Mouse (Mus musculus) hindbrain, embryonic 10.5 days (tissue): ENCODE measurements around the gene Pigt. TPM values are rescaled to one million over a fixed set of nuclear protein-coding genes. Genes with fewer than 3 reads are reported as not detected.
A peak's percentile ranks its signal among the peaks of the same experiment; 100 is the strongest.

Source experiments
- DNase-seq: peaks from one replicate; pipeline ENCODE4 v3.0.0-alpha.2; 2017; ENCODE audit warnings: low spot score
- H3K27ac ChIP-seq: fragments of 300-500 bp; sonication (generic); 2 replicates; pipeline ENCODE4 v1.5.1; 2016; ENCODE audit warnings: mild to moderate bottlenecking, moderate library complexity
- H3K27me3 ChIP-seq: fragments of 300-500 bp; sonication (generic); 2 replicates; pipeline ENCODE4 v1.6.1; 2016; ENCODE audit warnings: mild to moderate bottlenecking; ENCODE audit not compliant: poor library complexity, insufficient read depth, severe bottlenecking
- H3K36me3 ChIP-seq: fragments of 300-500 bp; sonication (generic); 2 replicates; pipeline ENCODE4 v1.6.1; 2016; ENCODE audit warnings: mild to moderate bottlenecking, moderate library complexity
- H3K4me1 ChIP-seq: fragments of 300-500 bp; sonication (generic); replicated peaks from 2 replicates; pipeline ENCODE4 v1.6.1; 2016; ENCODE audit warnings: mild to moderate bottlenecking
- H3K4me3 ChIP-seq: fragments of 300-500 bp; sonication (generic); 2 replicates; pipeline ENCODE4 v1.5.1; 2016; ENCODE audit warnings: mild to moderate bottlenecking, moderate library complexity
- H3K9me3 ChIP-seq: fragments of 300-500 bp; sonication (generic); 2 replicates; pipeline ENCODE4 v1.6.1; 2016; ENCODE audit warnings: mild to moderate bottlenecking, moderate library complexity
- WGBS: fragments of 180-500 bp; shearing (Covaris S2); methylation state at CpG from one replicate; pipeline ENCODE4 v1.1.7; 2016; 5-methylcytosine and 5-hydroxymethylcytosine counted together
- polyA plus RNA-seq: library from polyadenylated mRNA; unstranded; fragments of >200 nt; fragmentation: Nextera tagmentation; extraction: Ambion mirVana; gene quantifications from 2 replicates; pipeline ENCODE4 v1.2.1, GENCODE M21; 2016

Pigt gene
- polyA plus RNA-seq: 39.7 and 48.8 TPM in 2 replicates

DNA sequence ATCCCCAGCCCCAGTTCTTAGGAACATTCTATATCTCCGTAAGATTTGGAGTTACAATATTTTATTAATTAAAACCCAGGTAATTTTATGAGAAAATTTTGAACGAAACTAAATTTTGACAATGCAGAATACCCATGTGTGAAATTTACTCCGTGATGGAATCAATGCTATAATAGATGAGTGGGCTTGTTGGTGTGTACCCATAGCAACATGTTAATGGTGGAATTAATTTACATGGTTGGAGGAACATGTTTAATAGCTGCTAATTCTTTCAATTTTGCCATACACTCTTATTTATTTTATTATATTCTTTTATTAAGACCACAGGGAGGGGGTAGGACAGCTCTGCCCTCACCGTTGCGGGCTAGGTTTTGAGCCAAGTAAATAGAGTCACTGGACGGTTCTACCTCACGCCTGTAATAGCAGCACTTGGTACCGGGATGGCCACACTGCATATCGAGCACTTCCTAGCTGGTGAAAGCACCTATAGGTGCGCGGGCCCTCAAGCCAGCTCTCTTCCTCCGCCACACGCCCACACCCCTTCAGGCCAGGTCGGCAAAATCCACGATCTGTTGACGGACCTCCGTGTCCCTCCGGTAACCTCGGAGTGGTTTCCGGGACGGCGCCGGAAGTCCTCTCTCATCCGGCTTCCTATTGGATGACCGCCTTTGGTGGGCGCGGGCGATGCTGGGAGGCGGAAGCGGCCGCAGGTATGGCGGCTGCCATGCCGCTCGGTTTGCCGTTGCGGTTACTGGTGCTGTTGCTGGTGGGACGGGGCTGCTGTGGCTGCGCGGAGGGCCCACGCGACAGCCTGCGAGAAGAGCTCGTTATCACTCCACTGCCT is at the start of gene Pigt:
TSS of gene Pigt (plus strand) at position 674 of the 844 bp plus-strand sequence.
- peaks cover 30% of the 10 kb centered on the region for H3K36me3 ChIP-seq
- peak; percentile 90 for DNase-seq
- peak within 1 kb of the TSS; percentile 90 for H3K4me3 ChIP-seq
- WGBS: 4% methylated on average over 43 of the region's 43 CpGs
- H3K27ac ChIP-seq: peak within 1 kb of the TSS; percentile 88
- peaks cover 21% of the 10 kb centered on the region for H3K4me1 ChIP-seq
- H3K9me3 ChIP-seq: no peaks in the 10 kb centered on the region
- no peaks in the 10 kb centered on the region for H3K27me3 ChIP-seq

DNA sequence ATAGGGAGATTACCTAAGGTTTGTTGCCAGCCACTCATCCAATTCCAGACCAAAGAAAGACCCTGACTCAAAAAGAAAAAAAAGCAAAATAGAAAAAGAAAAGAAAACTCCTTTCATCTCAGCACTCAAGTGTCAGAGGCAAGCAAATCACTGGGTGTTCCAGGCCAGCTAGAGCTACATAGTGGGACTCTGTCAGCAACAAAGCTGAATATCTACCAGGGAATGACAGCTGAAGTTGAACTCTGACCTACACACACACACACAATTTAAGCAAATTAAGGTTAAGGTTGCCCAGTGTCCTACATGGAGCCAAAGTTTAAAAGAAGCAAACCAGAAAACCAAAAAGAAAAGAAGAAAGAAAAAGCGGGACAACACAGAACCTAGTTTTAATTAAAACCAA is 49.2 kb upstream of the Pigt start:
- no peak overlapping the region for H3K27ac ChIP-seq
- DNase-seq: no peak
- no peak overlapping the region for H3K4me3 ChIP-seq
- H3K9me3 ChIP-seq: no peaks in the 10 kb centered on the region
- WGBS: 79% methylated on average over 1 of the region's 1 CpGs
- H3K36me3 ChIP-seq: no peaks in the 10 kb centered on the region
- H3K27me3 ChIP-seq: peaks cover 4% of the 10 kb centered on the region; the same call in 1 of the 2 replicates
- H3K4me1 ChIP-seq: peaks cover 17% of the 10 kb centered on the region

GRCm38 (mm10) chr2:164448921-164449320 is 48.4 kb upstream of the Pigt start:
- H3K4me3 ChIP-seq: no peak overlapping the region
- no peaks in the 10 kb centered on the region for H3K9me3 ChIP-seq
- 86% methylated on average over 5 of the region's 5 CpGs for WGBS
- no peaks in the 10 kb centered on the region for H3K36me3 ChIP-seq
- peaks cover 9% of the 10 kb centered on the region; the same call in 1 of the 2 replicates for H3K4me1 ChIP-seq
- H3K27me3 ChIP-seq: peaks cover 6% of the 10 kb centered on the region; the same call in 1 of the 2 replicates
- DNase-seq: no peak
- H3K27ac ChIP-seq: no peak overlapping the region

DNA sequence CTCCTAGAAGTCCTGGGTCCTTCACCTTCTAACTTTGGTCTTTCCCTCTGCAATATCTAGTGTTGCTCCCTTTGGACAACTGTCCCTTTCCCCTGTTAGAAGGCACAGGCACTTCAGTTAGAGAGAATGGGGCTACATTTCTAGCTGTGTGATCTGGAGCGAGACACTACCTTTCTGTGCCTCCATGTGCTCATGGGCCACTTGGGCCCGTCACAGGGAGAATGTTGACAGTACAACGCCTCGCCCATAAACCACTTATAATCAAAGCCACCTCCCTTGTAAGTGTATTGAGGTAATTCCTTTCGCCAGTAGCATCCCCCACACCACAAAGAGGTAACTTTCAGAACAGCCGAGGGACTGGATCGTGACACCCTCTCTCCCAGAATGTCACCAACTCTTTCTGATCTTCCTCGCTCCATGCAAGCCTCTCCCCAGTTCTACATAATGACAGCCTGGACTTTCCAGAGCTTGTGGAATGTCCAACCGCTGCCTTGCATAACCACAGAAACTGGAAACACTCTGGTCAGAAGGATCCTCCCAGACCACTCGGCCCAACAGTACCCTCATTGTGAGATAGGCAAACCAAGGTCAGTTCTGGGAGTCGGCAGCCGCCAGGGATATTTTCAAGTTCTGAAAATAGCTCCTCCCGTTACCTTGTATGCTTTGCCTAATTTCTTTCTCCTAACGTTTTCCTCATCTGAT is 47.8 kb upstream of the Pigt start:
- WGBS: 88% methylated on average over 14 of the region's 14 CpGs
- H3K27ac ChIP-seq: no peak overlapping the region
- H3K36me3 ChIP-seq: no peaks in the 10 kb centered on the region
- no peaks in the 10 kb centered on the region for H3K9me3 ChIP-seq
- peaks cover 9% of the 10 kb centered on the region; the same call in 1 of the 2 replicates for H3K4me1 ChIP-seq
- H3K4me3 ChIP-seq: no peak overlapping the region
- H3K27me3 ChIP-seq: peaks cover 6% of the 10 kb centered on the region; the same call in 1 of the 2 replicates
- DNase-seq: no peak

DNA sequence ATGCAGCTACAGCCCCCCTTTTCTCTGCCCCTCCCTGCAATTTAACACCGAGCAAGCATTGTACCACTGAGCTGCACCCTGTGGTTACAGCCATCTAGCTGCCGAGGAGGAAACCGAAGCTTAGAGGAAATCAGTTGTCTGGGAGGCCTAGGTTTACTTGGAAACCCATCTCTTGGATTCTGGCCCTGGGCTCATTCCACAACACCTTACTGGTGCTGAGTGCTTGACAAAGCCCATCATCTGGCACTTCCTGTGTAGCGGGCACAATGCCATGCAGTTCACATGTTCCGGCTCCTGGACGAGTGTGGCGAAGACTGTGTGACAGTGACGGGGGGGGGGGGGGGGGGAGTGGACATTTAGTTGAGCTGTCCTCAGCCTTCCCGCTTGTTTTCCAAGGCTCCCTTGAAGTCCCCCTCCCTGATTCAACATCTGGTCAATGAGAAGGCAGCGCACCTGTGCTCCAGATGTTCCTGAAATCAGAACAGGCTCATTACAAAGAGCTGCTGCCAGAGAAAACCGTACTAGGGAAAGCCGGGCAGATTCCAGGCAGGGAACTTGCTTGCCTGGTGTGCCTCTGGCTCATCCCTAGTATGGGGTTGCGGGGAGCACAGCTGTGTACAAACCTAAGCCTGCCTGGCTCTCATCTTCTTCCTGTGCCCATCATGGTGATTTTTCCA is 45.2 kb upstream of the Pigt start:
- Histone ChIP-seq H3K27ac (no peak overlapping the region), H3K27me3 (0 out of 2 replicates have a peak, but pooled peaks cover 6% of the 10 kb centered on the region), H3K9me3 (no peaks in the 10 kb centered on the region), H3K36me3 (no peaks in the 10 kb centered on the region), H3K4me3 (no peak overlapping the region), H3K4me1 (peaks cover 27% of the 10 kb centered on the region)
- 56% methylated on average over 12 of the region's 13 CpGs for WGBS
- no peak for DNase-seq

- peaks cover 31% of the 10 kb centered on the region for H3K4me1 ChIP-seq
- WGBS: 82% methylated on average over 14 of the region's 14 CpGs
- H3K9me3 ChIP-seq: no peaks in the 10 kb centered on the region
- DNase-seq: no peak
- H3K4me3 ChIP-seq: no peak overlapping the region
- H3K27ac ChIP-seq: no peak overlapping the region
- H3K27me3 ChIP-seq: 0 out of 2 replicates have a peak, but pooled peaks cover 6% of the 10 kb centered on the region
- H3K36me3 ChIP-seq: no peaks in the 10 kb centered on the region
Observed at GRCm38 (mm10) chr2:164453047-164453757, 44.1 kb upstream of the Pigt start.

DNA sequence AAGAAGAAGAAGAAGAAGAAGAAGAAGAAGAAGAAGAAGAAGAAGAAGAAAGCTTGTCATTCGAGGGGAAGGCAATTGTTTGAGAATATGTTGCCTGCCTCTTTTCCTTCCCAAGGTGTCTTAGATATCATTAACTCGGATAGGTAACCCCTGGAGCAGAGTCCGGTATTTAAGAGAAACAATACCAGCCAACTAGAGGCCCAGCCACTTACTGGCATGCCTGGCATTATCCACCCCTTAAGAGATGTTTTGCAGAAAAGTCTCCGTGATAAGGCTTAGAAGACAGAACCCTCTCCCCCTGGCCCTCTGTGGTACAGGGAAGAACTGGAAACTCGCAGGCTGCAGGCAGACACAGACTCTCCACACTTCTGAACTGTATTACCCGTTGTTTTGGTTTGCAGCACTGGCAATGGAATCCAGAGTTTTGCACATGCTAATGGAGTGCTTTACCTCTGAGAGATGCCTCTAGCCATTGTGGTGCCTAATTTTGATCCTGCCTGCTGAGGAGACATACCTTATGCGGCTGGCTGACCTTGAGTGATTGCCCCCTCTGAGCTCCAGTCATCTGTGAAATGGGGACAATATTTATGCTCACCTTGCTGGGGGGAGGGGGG is 43.3 kb upstream of the Pigt start:
- no peaks in the 10 kb centered on the region for H3K9me3 ChIP-seq
- no peak overlapping the region for H3K4me3 ChIP-seq
- WGBS: 76% methylated on average over 7 of the region's 7 CpGs
- no peak overlapping the region for H3K27ac ChIP-seq
- DNase-seq: no peak
- H3K36me3 ChIP-seq: no peaks in the 10 kb centered on the region
- H3K4me1 ChIP-seq: peaks cover 31% of the 10 kb centered on the region
- 0 out of 2 replicates have a peak, but pooled peaks cover 6% of the 10 kb centered on the region for H3K27me3 ChIP-seq

DNA sequence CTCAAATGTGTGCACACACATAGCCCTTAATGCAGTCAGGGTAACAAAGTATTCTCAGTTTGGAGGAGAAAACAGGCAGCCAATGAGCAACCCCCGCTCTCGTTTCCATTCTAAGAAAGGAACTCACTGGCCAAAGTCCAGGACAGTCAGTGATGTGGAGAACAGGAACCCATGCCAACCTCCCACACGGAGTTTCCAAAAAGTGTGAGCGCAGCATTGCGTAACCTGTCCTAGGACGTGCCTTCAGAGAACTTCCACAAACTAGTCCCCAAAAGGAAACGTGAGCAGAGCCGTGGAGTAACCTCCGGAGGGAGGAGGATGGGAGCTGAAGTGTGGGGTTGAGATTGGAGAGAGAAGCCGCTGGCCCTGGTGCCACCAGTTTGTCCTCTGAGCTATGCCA is 42.5 kb upstream of the Pigt start:
- no peak for DNase-seq
- H3K27ac ChIP-seq: no peak overlapping the region
- H3K36me3 ChIP-seq: no peaks in the 10 kb centered on the region
- 83% methylated on average over 10 of the region's 10 CpGs for WGBS
- H3K9me3 ChIP-seq: no peaks in the 10 kb centered on the region
- no peak overlapping the region for H3K4me3 ChIP-seq
- H3K4me1 ChIP-seq: peaks cover 31% of the 10 kb centered on the region
- 0 out of 2 replicates have a peak, but pooled peaks cover 6% of the 10 kb centered on the region for H3K27me3 ChIP-seq

DNA sequence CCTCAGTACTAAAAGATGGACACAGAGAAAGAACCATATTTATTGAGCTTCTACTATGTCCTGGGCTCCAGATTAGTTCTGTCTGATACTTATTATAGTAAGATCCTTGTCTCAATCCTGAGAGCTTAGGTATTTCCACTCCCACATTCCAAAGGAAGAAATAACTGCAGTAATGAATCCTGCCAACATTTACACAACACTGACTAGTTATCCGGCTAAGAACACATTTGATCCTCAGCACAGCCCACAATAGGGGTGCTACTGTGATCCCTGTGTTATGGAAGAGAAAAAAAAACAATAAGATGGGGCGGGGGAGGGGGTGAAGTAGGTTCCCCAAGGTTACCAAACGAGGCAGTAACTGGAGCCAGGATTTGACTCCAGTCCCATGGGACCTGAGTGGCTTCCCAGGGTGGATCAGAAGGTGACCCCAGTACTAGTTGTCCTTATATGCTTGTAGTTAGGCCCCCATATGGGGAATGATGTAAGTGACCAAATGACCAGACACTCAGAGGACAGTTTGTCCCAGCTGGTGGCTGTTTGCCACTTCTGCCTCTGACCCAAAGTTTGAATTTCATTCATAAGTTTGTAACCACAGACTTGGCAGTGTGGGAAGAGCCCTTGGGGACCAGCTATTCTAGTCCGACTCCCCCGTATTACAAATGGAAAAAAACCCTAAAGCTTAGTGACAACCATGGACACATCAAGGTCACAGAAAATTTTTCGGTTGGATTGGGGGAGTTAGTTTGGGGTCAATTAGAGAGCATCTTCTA is 41.7 kb upstream of the Pigt start:
- no peak overlapping the region for H3K4me3 ChIP-seq
- no peak overlapping the region for H3K27ac ChIP-seq
- DNase-seq: no peak
- H3K36me3 ChIP-seq: no peaks in the 10 kb centered on the region
- H3K27me3 ChIP-seq: 0 out of 2 replicates have a peak, but pooled peaks cover 6% of the 10 kb centered on the region
- H3K4me1 ChIP-seq: peaks cover 31% of the 10 kb centered on the region
- H3K9me3 ChIP-seq: no peaks in the 10 kb centered on the region
- WGBS: 77% methylated on average over 6 of the region's 6 CpGs

DNA sequence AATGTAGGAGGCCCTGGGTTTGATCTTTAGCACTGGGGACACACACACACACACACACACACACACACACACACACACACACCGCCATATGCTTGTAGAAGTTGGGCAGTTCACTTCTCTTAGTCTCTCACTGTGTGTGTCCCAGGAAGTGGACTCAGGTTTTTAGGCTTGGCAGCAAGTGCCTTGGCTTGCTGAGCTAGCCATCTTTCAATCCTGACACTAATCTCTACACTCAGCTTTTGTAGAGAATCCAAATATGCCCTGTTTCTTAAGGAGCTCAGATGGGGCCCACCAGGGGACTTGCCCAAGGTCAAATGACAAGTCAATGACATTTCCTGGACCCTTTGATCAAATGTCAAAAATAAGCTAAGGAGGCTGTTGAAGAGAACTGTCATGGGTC is 40.9 kb upstream of the Pigt start:
- no peak for DNase-seq
- H3K4me1 ChIP-seq: peaks cover 35% of the 10 kb centered on the region
- no peaks in the 10 kb centered on the region for H3K9me3 ChIP-seq
- peak overlapping the region; percentile 85 for H3K27ac ChIP-seq
- no peaks in the 10 kb centered on the region for H3K36me3 ChIP-seq
- WGBS: 96% methylated on average over 1 of the region's 1 CpGs
- H3K4me3 ChIP-seq: peak overlapping the region; percentile 29; the same call in 1 of the 2 replicates
- H3K27me3 ChIP-seq: 0 out of 2 replicates have a peak, but pooled peaks cover 6% of the 10 kb centered on the region

- Histone ChIP-seq H3K27ac (peak within 1 kb of the TSS; percentile 85), H3K4me3 (peak within 1 kb of the TSS; percentile 29), H3K9me3 (no peaks in the 10 kb centered on the region), H3K4me1 (peaks cover 37% of the 10 kb centered on the region), H3K27me3 (0 out of 2 replicates have a peak, but pooled peaks cover 6% of the 10 kb centered on the region), H3K36me3 (no peaks in the 10 kb centered on the region)
- DNase-seq: peak; percentile 20
- WGBS: 2% methylated on average over 7 of the region's 7 CpGs
Observed at GRCm38 (mm10) chr2:164456864-164457300, 40.4 kb upstream of the Pigt start, which contains the start of gene Sys1. Sys1 (plus strand) TSS chr2:164456964.
